Mouse (Mus musculus) embryonic facial prominence, embryonic 14.5 days (tissue): Measurements from ENCODE around the gene Clcf1. TPM values are rescaled to one million over a fixed set of nuclear protein-coding genes. Genes with fewer than 3 reads are reported as not detected.
A peak's percentile ranks its signal among the peaks of the same experiment; 100 is the strongest.

Experiments used
- ATAC-seq: fragments of 200-750 bp; cut with Nextera tagmentation; 2 replicates; pipeline ENCODE4 v1.8.0; 2017; ENCODE audit warnings: low read depth, moderate number of reproducible peaks, moderate TSS enrichment
- DNase-seq: peaks from one replicate; pipeline ENCODE4 v3.0.0-alpha.2; 2015; ENCODE audit warnings: low spot score
- H3K27ac ChIP-seq: fragments of 300-500 bp; sonication (generic); replicated peaks from 2 replicates; pipeline ENCODE4 v1.5.1; 2014; ENCODE audit warnings: low read depth, mild to moderate bottlenecking, low read length, moderate library complexity
- H3K27me3 ChIP-seq: fragments of 300-500 bp; sonication (generic); replicated peaks from 2 replicates; pipeline ENCODE4 v1.6.1; 2014; ENCODE audit warnings: low read length; ENCODE audit not compliant: control insufficient read depth, insufficient read depth
- H3K36me3 ChIP-seq: fragments of 300-500 bp; sonication (generic); 2 replicates; pipeline ENCODE4 v1.6.1; 2014; ENCODE audit warnings: low read length, mixed read lengths; ENCODE audit not compliant: control insufficient read depth, insufficient read depth
- H3K4me1 ChIP-seq: fragments of 300-500 bp; sonication (generic); 2 replicates; pipeline ENCODE4 v1.6.1; 2014; ENCODE audit warnings: antibody characterized with exemption, low read length; ENCODE audit not compliant: control insufficient read depth, insufficient read depth
- H3K4me2 ChIP-seq: fragments of 300-500 bp; sonication (generic); 2 replicates; pipeline ENCODE4 v1.6.1; 2014; ENCODE audit warnings: low read depth, mild to moderate bottlenecking, low read length, moderate library complexity, mixed read lengths
- H3K4me3 ChIP-seq: fragments of 300-500 bp; sonication (generic); 2 replicates; pipeline ENCODE4 v1.5.1; 2014; ENCODE audit warnings: low read depth, mild to moderate bottlenecking, low read length
- H3K9ac ChIP-seq: fragments of 300-500 bp; sonication (generic); 2 replicates; pipeline ENCODE4 v1.6.1; 2014; ENCODE audit warnings: low read depth, mild to moderate bottlenecking, low read length, moderate library complexity, mixed read lengths
- H3K9me3 ChIP-seq: fragments of 300-500 bp; sonication (generic); 2 replicates; pipeline ENCODE4 v1.6.1; 2016; ENCODE audit warnings: low read length; ENCODE audit not compliant: control insufficient read depth
- WGBS: fragments of 180-500 bp; shearing (Covaris S2); extraction: QIAGEN DNeasy Blood & Tissue Kit; methylation state at CpG from one replicate; pipeline ENCODE4 v1.1.7; 2014; 5-methylcytosine and 5-hydroxymethylcytosine counted together
- polyA plus RNA-seq: library from polyadenylated mRNA; unstranded; fragments of >200 nt; fragmentation: Nextera tagmentation; extraction: Ambion mirVana; gene quantifications from 2 replicates; pipeline ENCODE4 v1.2.1, GENCODE M21; 2014

Clcf1 gene
- polyA plus RNA-seq, 1 experiment from 2014 or later: 6.0 TPM

- no peaks in the 10 kb centered on the region for H3K36me3 ChIP-seq
- H3K9ac ChIP-seq: no peak overlapping the region
- ATAC-seq (no peak), DNase-seq (no peak)
- no peaks in the 10 kb centered on the region for H3K27me3 ChIP-seq
- H3K4me2 ChIP-seq: no peak overlapping the region
- H3K9me3 ChIP-seq: no peaks in the 10 kb centered on the region
- 71% methylated on average over 5 of the region's 5 CpGs for WGBS
- H3K4me3 ChIP-seq: no peak overlapping the region
- H3K4me1 ChIP-seq: peaks cover 16% of the 10 kb centered on the region
- no peak overlapping the region for H3K27ac ChIP-seq
These were observed 5.5 kb upstream of the Clcf1 start for GRCm38 (mm10) chr19:4208563-4208962.

DNA sequence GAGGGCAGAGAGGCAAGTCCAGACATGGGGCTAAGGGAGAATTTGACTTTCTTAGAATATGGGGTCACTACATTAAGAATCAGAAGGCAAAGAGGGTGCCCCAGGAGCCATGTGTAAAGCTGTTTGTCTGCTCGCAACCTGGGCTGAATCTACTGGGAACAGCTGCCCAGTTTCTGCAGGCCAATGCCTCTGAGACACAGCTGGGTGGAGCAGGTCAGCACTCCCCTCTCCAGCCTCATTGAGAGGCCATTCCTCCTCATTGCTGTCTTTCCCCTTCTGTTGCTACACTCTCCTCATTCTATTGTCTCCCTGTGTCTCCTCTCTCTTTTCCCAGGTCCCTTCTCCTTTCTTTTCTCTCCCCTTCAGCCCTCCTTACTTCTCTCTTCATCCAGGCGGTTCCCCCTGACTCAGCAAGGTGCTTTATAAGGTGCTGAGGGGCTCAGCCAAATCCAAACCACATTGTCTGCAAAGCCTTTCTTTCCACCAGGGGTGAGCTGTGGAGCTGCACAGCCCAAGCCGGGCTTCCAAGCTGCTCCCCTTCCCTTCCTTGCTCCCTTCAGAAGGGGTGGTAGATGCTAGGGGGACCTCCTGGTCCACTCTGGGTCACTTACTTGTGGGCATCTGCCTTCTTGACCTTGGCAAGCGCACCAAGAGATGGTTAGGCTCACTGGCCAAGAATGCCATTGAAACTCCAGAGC, 2.0 kb upstream of the Clcf1 start:
- peak overlapping the region; percentile 84; the same call in 1 of the 2 replicates for H3K4me2 ChIP-seq
- H3K27ac ChIP-seq: no peak overlapping the region
- no peaks in the 10 kb centered on the region for H3K36me3 ChIP-seq
- no peak overlapping the region for H3K4me3 ChIP-seq
- peaks cover 28% of the 10 kb centered on the region for H3K4me1 ChIP-seq
- H3K27me3 ChIP-seq: no peaks in the 10 kb centered on the region
- 20% methylated on average over 4 of the region's 4 CpGs for WGBS
- DNase-seq (no peak), ATAC-seq (no peak)
- no peaks in the 10 kb centered on the region for H3K9me3 ChIP-seq
- 0 out of 2 replicates have a peak overlapping the region, but pooled peaks have one; percentile 3 for H3K9ac ChIP-seq

DNA sequence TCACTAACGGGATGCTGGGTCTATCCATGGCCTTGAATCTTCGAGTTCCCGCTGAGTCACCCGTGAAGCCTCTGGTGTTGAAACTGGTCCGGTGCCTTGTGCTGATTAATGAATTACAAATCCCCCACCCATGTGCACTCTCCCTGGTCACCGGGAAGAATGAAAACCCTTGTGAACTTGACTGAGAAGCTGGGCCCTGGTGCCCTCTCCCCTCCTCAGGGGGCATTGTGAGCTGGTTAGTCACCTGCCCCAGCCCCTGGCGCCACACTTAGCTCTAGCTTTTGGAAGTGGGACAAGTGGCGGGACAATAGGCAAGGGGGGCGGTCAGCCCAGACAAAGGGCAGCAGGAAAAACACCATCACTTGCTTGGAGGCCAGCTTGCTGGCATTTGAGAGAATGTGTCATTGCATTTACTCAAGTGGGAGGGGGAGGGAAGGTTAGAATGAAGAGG, 489 bp upstream of the Clcf1 start:
- ATAC-seq: no peak
- peak overlapping the region; percentile 86 for H3K4me3 ChIP-seq
- H3K4me2 ChIP-seq: peak overlapping the region; percentile 84
- H3K27ac ChIP-seq: peak overlapping the region; percentile 95
- H3K4me1 ChIP-seq: peaks cover 41% of the 10 kb centered on the region
- no peaks in the 10 kb centered on the region for H3K36me3 ChIP-seq
- WGBS: 15% methylated on average over 9 of the region's 9 CpGs
- no peaks in the 10 kb centered on the region for H3K27me3 ChIP-seq
- H3K9me3 ChIP-seq: no peaks in the 10 kb centered on the region
- DNase-seq: no peak
- H3K9ac ChIP-seq: peak overlapping the region; percentile 92

- no peaks in the 10 kb centered on the region for H3K27me3 ChIP-seq
- 0% methylated on average over 14 of the region's 81 CpGs for WGBS
- no peaks in the 10 kb centered on the region for H3K36me3 ChIP-seq
- peak overlapping the region; percentile 84 for H3K4me2 ChIP-seq
- DNase-seq (no peak), ATAC-seq (peak; percentile 34)
- peaks cover 51% of the 10 kb centered on the region for H3K4me1 ChIP-seq
- peak overlapping the region; percentile 92 for H3K9ac ChIP-seq
- peak overlapping the region; percentile 95 for H3K27ac ChIP-seq
- no peaks in the 10 kb centered on the region for H3K9me3 ChIP-seq
- peak overlapping the region; percentile 86 for H3K4me3 ChIP-seq
These were observed 873 bp downstream of the Clcf1 start for GRCm38 (mm10) chr19:4214771-4215450.

DNA sequence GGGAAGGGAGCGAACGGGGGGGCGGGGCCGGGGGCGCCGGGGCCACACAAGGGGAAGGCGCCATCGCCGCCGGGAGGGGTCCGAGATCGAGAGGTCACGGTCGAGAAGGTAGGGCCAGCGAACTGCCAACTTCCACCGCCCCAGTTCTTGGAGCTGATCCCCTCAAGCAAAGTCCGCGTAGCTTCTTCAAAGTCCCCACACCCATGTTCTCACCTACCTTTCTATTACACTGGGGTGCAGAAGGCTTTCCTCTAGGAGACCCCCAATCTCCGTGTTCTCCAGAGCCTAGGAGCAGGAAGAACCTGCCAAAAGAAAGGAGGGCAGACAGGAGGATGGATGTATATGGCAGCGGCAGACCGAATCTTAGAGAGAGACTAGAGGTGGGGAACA, 1.4 kb downstream of the Clcf1 start:
- Histone ChIP-seq H3K9me3 (no peaks in the 10 kb centered on the region), H3K27me3 (no peaks in the 10 kb centered on the region), H3K4me2 (peak overlapping the region; percentile 84), H3K4me1 (peaks cover 56% of the 10 kb centered on the region), H3K27ac (peak overlapping the region; percentile 95), H3K36me3 (no peaks in the 10 kb centered on the region), H3K9ac (peak overlapping the region; percentile 92), H3K4me3 (peak overlapping the region; percentile 86)
- ATAC-seq (no peak), DNase-seq (no peak)
- WGBS: 3% methylated on average over 13 of the region's 21 CpGs

- WGBS: 22% methylated on average over 14 of the region's 14 CpGs
- H3K4me3 ChIP-seq: peak overlapping the region; percentile 86
- H3K27ac ChIP-seq: peak overlapping the region; percentile 56
- peak overlapping the region; percentile 84 for H3K4me2 ChIP-seq
- peak overlapping the region; percentile 48 for H3K9ac ChIP-seq
- H3K27me3 ChIP-seq: no peaks in the 10 kb centered on the region
- H3K9me3 ChIP-seq: no peaks in the 10 kb centered on the region
- peak; percentile 50 for DNase-seq
- H3K4me1 ChIP-seq: peaks cover 63% of the 10 kb centered on the region
- no peak for ATAC-seq
- peaks cover under 1% of the 10 kb centered on the region; the same call in 1 of the 2 replicates for H3K36me3 ChIP-seq
These were observed 2.1 kb downstream of the Clcf1 start for GRCm38 (mm10) chr19:4216041-4216685.

DNA sequence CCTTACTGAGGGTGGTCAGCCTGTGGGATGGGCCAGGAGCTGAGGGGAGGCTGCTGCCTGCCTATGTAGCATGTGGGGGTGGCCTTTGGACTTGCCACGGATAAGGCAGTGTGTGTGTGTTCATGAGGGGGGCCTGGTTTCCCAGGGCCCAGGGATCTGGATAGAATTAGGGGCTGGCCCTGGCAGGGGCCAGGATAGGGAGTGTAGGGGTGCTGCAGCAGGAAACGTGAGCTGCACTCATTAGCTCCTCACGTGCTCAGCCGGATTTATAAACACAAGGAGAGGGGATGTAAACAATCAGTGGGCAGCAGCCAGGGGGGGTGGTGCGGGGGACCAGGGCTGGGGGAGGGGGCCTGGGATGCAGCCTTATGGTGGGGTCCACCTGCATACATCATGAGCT, 3.1 kb downstream of the Clcf1 start:
- Histone ChIP-seq H3K9ac (peak overlapping the region; percentile 9; the same call in 1 of the 2 replicates), H3K4me2 (peak overlapping the region; percentile 84), H3K4me1 (peaks cover 65% of the 10 kb centered on the region), H3K4me3 (peak overlapping the region; percentile 86; the same call in 1 of the 2 replicates), H3K9me3 (no peaks in the 10 kb centered on the region), H3K27me3 (no peaks in the 10 kb centered on the region), H3K36me3 (peaks cover 8% of the 10 kb centered on the region), H3K27ac (peak overlapping the region; percentile 69)
- DNase-seq (peak; percentile 66), ATAC-seq (no peak)
- WGBS: 12% methylated on average over 5 of the region's 5 CpGs

DNA sequence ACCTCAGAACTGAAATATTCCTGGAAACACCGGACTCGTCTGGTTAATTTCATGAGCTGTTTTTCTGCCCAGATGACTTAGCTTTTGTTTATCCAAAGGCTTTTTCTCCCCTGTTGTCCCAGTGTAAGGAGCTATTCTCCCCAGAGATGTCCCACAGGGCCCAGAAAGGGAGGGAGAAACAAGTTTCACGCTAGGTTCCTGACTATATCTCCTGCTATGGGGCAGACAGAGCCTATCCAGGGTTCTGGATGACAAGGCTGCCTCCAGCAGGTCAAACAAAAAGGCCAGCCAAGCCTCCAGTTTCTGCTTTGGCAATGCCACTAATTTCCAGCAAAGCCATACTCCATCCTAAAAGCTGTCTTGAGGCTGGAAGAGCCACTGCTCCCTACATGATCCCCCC, 3.8 kb downstream of the Clcf1 start:
- Histone ChIP-seq H3K4me2 (peak overlapping the region; percentile 84; the same call in 1 of the 2 replicates), H3K9me3 (no peaks in the 10 kb centered on the region), H3K27me3 (no peaks in the 10 kb centered on the region), H3K36me3 (peaks cover 12% of the 10 kb centered on the region), H3K4me3 (no peak overlapping the region), H3K4me1 (peaks cover 59% of the 10 kb centered on the region), H3K27ac (peak overlapping the region; percentile 69; the same call in 1 of the 2 replicates), H3K9ac (no peak overlapping the region)
- DNase-seq (no peak), ATAC-seq (no peak)
- 32% methylated on average over 3 of the region's 3 CpGs for WGBS
